Mouse (Mus musculus) intestine, postnatal 0 days (tissue): ENCODE data around the gene Capn11. TPM values are rescaled to one million over a fixed set of nuclear protein-coding genes. Genes with fewer than 3 reads are reported as not detected.
A peak's percentile ranks its signal among the peaks of the same experiment; 100 is the strongest.

Experiments used
- ATAC-seq: fragments of 200-750 bp; cut with Nextera tagmentation; 2 replicates; pipeline ENCODE4 v1.8.0; 2017; ENCODE audit warnings: mild to moderate bottlenecking, moderate TSS enrichment, moderate library complexity
- H3K27ac ChIP-seq: fragments of 300-500 bp; sonication (generic); 2 replicates; pipeline ENCODE4 v1.5.1; 2014; ENCODE audit warnings: mild to moderate bottlenecking, low read depth, low read length, moderate library complexity
- H3K27me3 ChIP-seq: fragments of 300-500 bp; sonication (generic); replicated peaks from 2 replicates; pipeline ENCODE4 v1.6.1; 2014; ENCODE audit warnings: low read length, mixed read lengths; ENCODE audit not compliant: control insufficient read depth, insufficient read depth
- H3K36me3 ChIP-seq: fragments of 300-500 bp; sonication (generic); 2 replicates; pipeline ENCODE4 v1.6.1; 2014; ENCODE audit warnings: mild to moderate bottlenecking, moderate library complexity; ENCODE audit not compliant: control insufficient read depth, insufficient read depth
- H3K4me1 ChIP-seq: fragments of 300-500 bp; sonication (generic); replicated peaks from 2 replicates; pipeline ENCODE4 v1.6.1; 2014; ENCODE audit warnings: antibody characterized with exemption, low read length, mixed read lengths; ENCODE audit not compliant: control insufficient read depth, insufficient read depth
- H3K4me2 ChIP-seq: fragments of 300-500 bp; sonication (generic); replicated peaks from 2 replicates; pipeline ENCODE4 v1.6.1; 2014; ENCODE audit warnings: low read depth, mild to moderate bottlenecking, moderate library complexity
- H3K4me3 ChIP-seq: fragments of 300-500 bp; sonication (generic); 2 replicates; pipeline ENCODE4 v1.5.1; 2014; ENCODE audit warnings: low read depth, low read length
- H3K9ac ChIP-seq: fragments of 300-500 bp; sonication (generic); 2 replicates; pipeline ENCODE4 v1.6.1; 2014; ENCODE audit warnings: mild to moderate bottlenecking, low read depth, low read length
- H3K9me3 ChIP-seq: fragments of 300-500 bp; sonication (generic); 2 replicates; pipeline ENCODE4 v1.6.1; 2016; ENCODE audit warnings: mixed run types; ENCODE audit not compliant: control insufficient read depth
- CTCF ChIP-seq: sonication (generic); IDR thresholded peaks from 2 replicates; pipeline ENCODE4 v1.5.1; 2016; ENCODE audit warnings: low read depth, mild to moderate bottlenecking, control low read depth, antibody characterized with exemption, moderate library complexity
- WGBS: fragments of 180-500 bp; shearing (Covaris S2); extraction: QIAGEN DNeasy Blood & Tissue Kit; methylation state at CpG from one replicate; pipeline ENCODE4 v1.1.7; 2014; 5-methylcytosine and 5-hydroxymethylcytosine counted together
- polyA plus RNA-seq: library from polyadenylated mRNA; unstranded; fragments of >200 nt; fragmentation: Nextera tagmentation; extraction: Ambion mirVana; gene quantifications from 2 replicates; pipeline ENCODE4 v1.2.1, GENCODE M21; 2015

Gene Capn11
- polyA plus RNA-seq, 1 experiment from 2014 or later, result not detected

GRCm38 (mm10) chr17:45693812-45694565 lies 34.9 kb upstream of the Capn11 start:
- no peak overlapping the region for H3K9ac ChIP-seq
- H3K4me3 ChIP-seq, result no peak overlapping the region
- H3K4me2 ChIP-seq, result no peak overlapping the region
- H3K36me3 ChIP-seq, result peaks cover 13% of the 10 kb centered on the region; the same call in 1 of the 2 replicates
- no peak for ATAC-seq
- no peaks in the 10 kb centered on the region for H3K27me3 ChIP-seq
- WGBS, result 53% methylated on average over 18 of the region's 18 CpGs
- 0 out of 2 replicates have a peak, but pooled peaks cover 3% of the 10 kb centered on the region for H3K4me1 ChIP-seq
- no peak for TF ChIP-seq CTCF
- no peaks in the 10 kb centered on the region for H3K9me3 ChIP-seq
- H3K27ac ChIP-seq, result no peak overlapping the region

- 52% methylated on average over 5 of the region's 5 CpGs for WGBS
- Histone ChIP-seq H3K4me3 (no peak overlapping the region), H3K9me3 (no peaks in the 10 kb centered on the region), H3K27me3 (no peaks in the 10 kb centered on the region), H3K4me2 (no peak overlapping the region), H3K27ac (no peak overlapping the region), H3K36me3 (peaks cover 4% of the 10 kb centered on the region; the same call in 1 of the 2 replicates), H3K4me1 (0 out of 2 replicates have a peak, but pooled peaks cover 6% of the 10 kb centered on the region), H3K9ac (no peak overlapping the region)
- peak; percentile 44 for ATAC-seq
- TF ChIP-seq CTCF, result no peak
These were observed 33.0 kb upstream of the Capn11 start for GRCm38 (mm10) chr17:45692159-45692558.

DNA sequence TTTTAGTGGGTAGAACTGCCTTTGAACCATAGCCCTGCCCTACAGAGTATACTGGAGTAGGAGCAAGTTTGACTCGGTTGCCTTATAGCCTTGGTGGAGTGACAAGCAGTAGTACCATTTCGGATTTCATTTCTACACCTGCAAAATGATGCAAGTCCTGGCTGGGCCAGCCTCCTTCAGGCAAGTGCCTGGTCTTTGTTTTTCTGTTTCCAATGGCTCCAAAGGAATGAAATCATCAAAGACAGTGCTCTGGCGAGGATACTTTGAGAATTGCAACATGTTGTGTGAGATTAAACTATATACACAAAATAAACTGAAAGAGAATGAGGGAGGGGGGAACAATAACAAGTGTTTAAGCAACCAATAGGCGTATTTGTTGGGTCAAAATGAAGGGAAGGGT lies 30.9 kb upstream of the Capn11 start:
- H3K4me2 ChIP-seq, result no peak overlapping the region
- H3K36me3 ChIP-seq, result no peaks in the 10 kb centered on the region; the same call in 1 of the 2 replicates
- no peaks in the 10 kb centered on the region for H3K27me3 ChIP-seq
- no peak overlapping the region for H3K4me3 ChIP-seq
- H3K9me3 ChIP-seq, result no peaks in the 10 kb centered on the region
- H3K27ac ChIP-seq, result no peak overlapping the region
- no peak overlapping the region for H3K9ac ChIP-seq
- 0 out of 2 replicates have a peak, but pooled peaks cover 10% of the 10 kb centered on the region for H3K4me1 ChIP-seq
- no peak for TF ChIP-seq CTCF
- 92% methylated on average over 4 of the region's 4 CpGs for WGBS
- no peak for ATAC-seq

GRCm38 (mm10) chr17:45689120-45689519 lies 30.0 kb upstream of the Capn11 start:
- WGBS, result 67% methylated on average over 9 of the region's 9 CpGs
- no peak overlapping the region for H3K4me2 ChIP-seq

GRCm38 (mm10) chr17:45686716-45687115 lies 27.6 kb upstream of the Capn11 start, which contains the start of gene Tmem63b:
Gene Tmem63b (minus strand): TSS chr17:45686905.
- peak within 1 kb of the TSS; percentile 79 for H3K9ac ChIP-seq
- peak within 1 kb of the TSS; percentile 98 for H3K4me2 ChIP-seq
- no peaks in the 10 kb centered on the region for H3K36me3 ChIP-seq
- no peak for TF ChIP-seq CTCF
- H3K4me1 ChIP-seq, result 0 out of 2 replicates have a peak, but pooled peaks cover 7% of the 10 kb centered on the region
- peak within 1 kb of the TSS; percentile 85 for H3K4me3 ChIP-seq
- H3K9me3 ChIP-seq, result no peaks in the 10 kb centered on the region
- no peak; the same call in 1 of the 2 replicates for ATAC-seq
- 2% methylated on average over 12 of the region's 12 CpGs for WGBS
- peak within 1 kb of the TSS; percentile 55 for H3K27ac ChIP-seq
- H3K27me3 ChIP-seq, result no peaks in the 10 kb centered on the region

More at GRCm38 (mm10) chr17:45689120-45689519, 30.0 kb upstream of the Capn11 start:
- Histone ChIP-seq H3K4me3 (no peak overlapping the region), H3K9me3 (no peaks in the 10 kb centered on the region), H3K9ac (no peak overlapping the region), H3K4me1 (0 out of 2 replicates have a peak, but pooled peaks cover 10% of the 10 kb centered on the region), H3K36me3 (no peaks in the 10 kb centered on the region; the same call in 1 of the 2 replicates), H3K27ac (no peak overlapping the region), H3K27me3 (no peaks in the 10 kb centered on the region)
- ATAC-seq, result no peak
- no peak for TF ChIP-seq CTCF

GRCm38 (mm10) chr17:45686093-45686619 lies 27.0 kb upstream of the Capn11 start, which contains the start of gene Mrpl14:
Gene Mrpl14 (plus strand): TSS chr17:45686322.
- TF ChIP-seq CTCF, result peak; percentile 35; the same call in 1 of the 2 replicates
- peak; percentile 85 for ATAC-seq
- Histone ChIP-seq H3K4me2 (peak within 1 kb of the TSS; percentile 98), H3K27me3 (no peaks in the 10 kb centered on the region), H3K9ac (peak within 1 kb of the TSS; percentile 79), H3K9me3 (no peaks in the 10 kb centered on the region), H3K36me3 (no peaks in the 10 kb centered on the region), H3K4me3 (peak within 1 kb of the TSS; percentile 85), H3K27ac (peak within 1 kb of the TSS; percentile 55), H3K4me1 (0 out of 2 replicates have a peak, but pooled peaks cover 7% of the 10 kb centered on the region)
- 0% methylated on average over 36 of the region's 50 CpGs for WGBS
